Mouse (Mus musculus) hindbrain, embryonic 11.5 days (tissue): ENCODE measurements around the gene Tmem87b. TPM values are rescaled to one million over a fixed set of nuclear protein-coding genes. Genes with fewer than 3 reads are reported as not detected.

Experiments used
- ATAC-seq: fragments of 200-750 bp; cut with Nextera tagmentation; 2 replicates; pipeline ENCODE4 v1.8.0; 2017; ENCODE audit warnings: mild to moderate bottlenecking, moderate TSS enrichment, moderate library complexity; ENCODE audit not compliant: low FRiP score
- DNase-seq: peaks from one replicate; pipeline ENCODE4 v3.0.0-alpha.2; 2015; ENCODE audit warnings: low spot score
- H3K27ac ChIP-seq: fragments of 300-500 bp; sonication (generic); 2 replicates; pipeline ENCODE4 v1.5.1; 2014; ENCODE audit warnings: mild to moderate bottlenecking, low read depth, low read length
- H3K27me3 ChIP-seq: fragments of 300-500 bp; sonication (generic); 2 replicates; pipeline ENCODE4 v1.6.1; 2014; ENCODE audit warnings: mild to moderate bottlenecking, low read length, moderate library complexity, mixed read lengths; ENCODE audit not compliant: control insufficient read depth, insufficient read depth
- H3K36me3 ChIP-seq: fragments of 300-500 bp; sonication (generic); 2 replicates; pipeline ENCODE4 v1.6.1; 2014; ENCODE audit warnings: mild to moderate bottlenecking, low read length, moderate library complexity, mixed read lengths; ENCODE audit not compliant: control insufficient read depth, insufficient read depth
- H3K4me1 ChIP-seq: fragments of 300-500 bp; sonication (generic); replicated peaks from 2 replicates; pipeline ENCODE4 v1.6.1; 2014; ENCODE audit warnings: low read length, mixed read lengths; ENCODE audit not compliant: control insufficient read depth, insufficient read depth
- H3K4me2 ChIP-seq: fragments of 300-500 bp; sonication (generic); replicated peaks from 2 replicates; pipeline ENCODE4 v1.6.1; 2014; ENCODE audit warnings: mild to moderate bottlenecking, low read depth, low read length
- H3K4me3 ChIP-seq: fragments of 300-500 bp; sonication (generic); 2 replicates; pipeline ENCODE4 v1.5.1; 2014; ENCODE audit warnings: low read depth, low read length
- H3K9ac ChIP-seq: fragments of 300-500 bp; sonication (generic); 2 replicates; pipeline ENCODE4 v1.6.1; 2014; ENCODE audit warnings: low read depth, low read length
- H3K9me3 ChIP-seq: fragments of 300-500 bp; sonication (generic); 2 replicates; pipeline ENCODE4 v1.6.1; 2016; ENCODE audit warnings: low read length; ENCODE audit not compliant: control insufficient read depth
- whole genome bisulfite sequencing: fragments of 180-500 bp; shearing (Covaris S2); extraction: QIAGEN DNeasy Blood & Tissue Kit; methylation state at CpG from one replicate; pipeline ENCODE4 v1.1.7; 2014; 5-methylcytosine and 5-hydroxymethylcytosine counted together
- polyA plus RNA-seq: library from polyadenylated mRNA; unstranded; fragments of >200 nt; fragmentation: Nextera tagmentation; extraction: Ambion mirVana; gene quantifications from 2 replicates; pipeline ENCODE4 v1.2.1, GENCODE M21; 2014

Tmem87b gene
- polyA plus RNA-seq, 1 experiment from 2014 or later = 33.6 TPM

GRCm38 (mm10) chr2:128859861-128860260 is 41.9 kb downstream of the Tmem87b start:
- Histone ChIP-seq H3K27me3 (peaks cover 2% of the 10 kb centered on the region; the same call in 1 of the 2 replicates), H3K4me2 (no peak overlapping the region), H3K9me3 (no peaks in the 10 kb centered on the region), H3K9ac (no peak overlapping the region), H3K36me3 (no peaks in the 10 kb centered on the region), H3K27ac (no peak overlapping the region), H3K4me1 (no peaks in the 10 kb centered on the region), H3K4me3 (no peak overlapping the region)
- 92% methylated on average over 3 of the region's 3 CpGs for WGBS
- DNase-seq = no peak
- ATAC-seq = no peak

DNA sequence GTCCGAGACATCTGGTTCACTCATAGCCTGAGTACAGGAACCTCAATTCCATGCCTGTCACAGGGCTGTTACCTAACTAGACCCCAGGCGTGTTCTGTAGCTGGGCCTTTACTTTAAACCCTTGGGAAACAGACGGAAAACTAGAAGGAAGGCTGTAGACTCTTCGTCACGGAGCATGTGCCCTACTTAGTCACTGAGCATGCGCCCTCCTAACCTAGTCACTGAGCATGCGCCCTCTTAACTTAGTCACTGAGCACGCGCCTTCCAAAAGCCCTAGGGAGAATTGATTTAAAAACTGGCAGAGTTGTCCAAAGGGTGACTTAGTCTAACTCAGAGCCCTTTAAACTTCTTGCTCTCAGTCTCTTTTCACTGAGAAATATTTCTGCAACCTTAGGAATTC is 44.7 kb downstream of the Tmem87b start, which contains the start of gene Fbln7:
TSS of gene Fbln7 (plus strand) at position 346 of the 400 bp plus-strand sequence.
- H3K4me2 ChIP-seq = peak within 1 kb of the TSS; percentile 83
- ATAC-seq (no peak), DNase-seq (no peak)

GRCm38 (mm10) chr2:128863777-128864331 is 45.9 kb downstream of the Tmem87b start:
- Histone ChIP-seq H3K4me1 (no peaks in the 10 kb centered on the region), H3K9me3 (no peaks in the 10 kb centered on the region), H3K4me3 (peak overlapping the region; percentile 37), H3K27me3 (peaks cover 2% of the 10 kb centered on the region; the same call in 1 of the 2 replicates), H3K27ac (no peak overlapping the region), H3K36me3 (no peaks in the 10 kb centered on the region), H3K9ac (peak overlapping the region; percentile 46), H3K4me2 (peak overlapping the region; percentile 83)
- WGBS = under 1% methylated on average over 38 of the region's 38 CpGs
- DNase-seq = peak; percentile 67
- ATAC-seq = peak; percentile 81

More for the DNA sequence above, 44.7 kb downstream of the Tmem87b start, which contains the start of gene Fbln7:
- no peaks in the 10 kb centered on the region for H3K36me3 ChIP-seq
- 90% methylated on average over 9 of the region's 9 CpGs for WGBS
- H3K9ac ChIP-seq = peak within 1 kb of the TSS; percentile 46
- H3K27ac ChIP-seq = no peak within 1 kb of the TSS
- no peaks in the 10 kb centered on the region for H3K9me3 ChIP-seq
- H3K4me3 ChIP-seq = peak within 1 kb of the TSS; percentile 37
- no peaks in the 10 kb centered on the region for H3K4me1 ChIP-seq
- H3K27me3 ChIP-seq = peaks cover 2% of the 10 kb centered on the region; the same call in 1 of the 2 replicates

DNA sequence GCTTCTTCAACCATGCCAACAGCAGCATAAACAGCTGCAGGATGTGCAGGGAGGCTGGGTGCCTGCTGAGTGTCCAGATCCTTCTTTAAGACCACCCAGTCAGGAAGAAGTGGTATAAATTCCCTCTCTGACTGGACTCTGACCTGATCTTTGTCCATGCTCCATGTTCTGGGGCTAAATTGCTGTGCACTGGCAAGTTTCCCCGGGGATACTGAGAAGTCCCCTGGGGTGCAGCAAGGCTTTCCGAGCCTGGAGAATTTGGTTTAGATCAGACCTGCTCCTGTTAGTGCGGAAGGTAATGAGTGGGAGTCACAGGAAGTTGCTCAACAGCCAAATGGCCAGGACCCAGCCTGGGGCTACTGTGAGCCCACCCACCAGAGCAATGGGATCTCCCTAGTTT is 47.1 kb downstream of the Tmem87b start:
- Histone ChIP-seq H3K4me2 (no peak overlapping the region), H3K9ac (no peak overlapping the region), H3K9me3 (no peaks in the 10 kb centered on the region), H3K4me3 (no peak overlapping the region), H3K27me3 (peaks cover 2% of the 10 kb centered on the region; the same call in 1 of the 2 replicates), H3K36me3 (no peaks in the 10 kb centered on the region), H3K4me1 (no peaks in the 10 kb centered on the region), H3K27ac (no peak overlapping the region)
- 65% methylated on average over 3 of the region's 3 CpGs for WGBS
- DNase-seq = no peak
- no peak for ATAC-seq

GRCm38 (mm10) chr2:128871656-128872055 is 53.7 kb downstream of the Tmem87b start:
- WGBS = 78% methylated on average over 8 of the region's 8 CpGs
- no peak for DNase-seq
- H3K9me3 ChIP-seq = no peaks in the 10 kb centered on the region

DNA sequence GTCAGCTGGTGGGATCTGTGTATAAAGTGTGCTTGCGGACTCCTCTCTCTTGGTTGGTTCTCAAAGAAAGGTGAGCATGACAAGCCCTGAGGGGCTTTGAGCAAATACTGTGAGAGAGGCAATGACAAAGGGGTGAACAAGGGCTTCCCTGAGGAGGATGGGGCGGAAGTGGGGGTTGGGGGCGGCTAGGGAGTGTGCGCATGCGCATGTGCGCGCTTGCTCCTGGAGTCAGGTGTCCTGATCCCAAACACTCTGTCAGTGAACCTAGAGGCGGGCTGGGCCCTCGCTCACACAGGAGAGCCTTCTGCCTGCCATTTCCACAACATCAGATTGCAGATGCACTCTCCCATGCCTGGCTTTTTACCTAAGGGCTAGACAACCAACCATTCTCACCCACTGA is 54.3 kb downstream of the Tmem87b start:
- Histone ChIP-seq H3K36me3 (no peaks in the 10 kb centered on the region), H3K9me3 (no peaks in the 10 kb centered on the region), H3K9ac (no peak overlapping the region), H3K27me3 (no peaks in the 10 kb centered on the region), H3K4me3 (no peak overlapping the region), H3K4me1 (no peaks in the 10 kb centered on the region), H3K27ac (no peak overlapping the region), H3K4me2 (no peak overlapping the region)
- no peak for ATAC-seq
- DNase-seq = no peak
- 95% methylated on average over 9 of the region's 9 CpGs for WGBS

More at GRCm38 (mm10) chr2:128871656-128872055, 53.7 kb downstream of the Tmem87b start:
- Histone ChIP-seq H3K36me3 (no peaks in the 10 kb centered on the region), H3K4me3 (no peak overlapping the region), H3K27ac (no peak overlapping the region), H3K9ac (no peak overlapping the region), H3K4me2 (no peak overlapping the region), H3K4me1 (no peaks in the 10 kb centered on the region), H3K27me3 (no peaks in the 10 kb centered on the region)
- no peak for ATAC-seq

GRCm38 (mm10) chr2:128875526-128875925 is 57.6 kb downstream of the Tmem87b start:
- no peak for ATAC-seq
- Histone ChIP-seq H3K4me3 (no peak overlapping the region), H3K27me3 (no peaks in the 10 kb centered on the region), H3K27ac (no peak overlapping the region), H3K36me3 (no peaks in the 10 kb centered on the region), H3K4me2 (no peak overlapping the region), H3K9ac (no peak overlapping the region), H3K9me3 (no peaks in the 10 kb centered on the region), H3K4me1 (no peaks in the 10 kb centered on the region)
- WGBS = 83% methylated on average over 8 of the region's 8 CpGs
- no peak for DNase-seq

GRCm38 (mm10) chr2:128881236-128881635 is 63.3 kb downstream of the Tmem87b start:
- Histone ChIP-seq H3K4me3 (no peak overlapping the region), H3K9me3 (no peaks in the 10 kb centered on the region), H3K9ac (no peak overlapping the region), H3K27ac (no peak overlapping the region), H3K4me2 (no peak overlapping the region), H3K36me3 (no peaks in the 10 kb centered on the region), H3K4me1 (no peaks in the 10 kb centered on the region), H3K27me3 (no peaks in the 10 kb centered on the region)
- 64% methylated on average over 4 of the region's 4 CpGs for WGBS
- no peak for DNase-seq
- ATAC-seq = no peak

DNA sequence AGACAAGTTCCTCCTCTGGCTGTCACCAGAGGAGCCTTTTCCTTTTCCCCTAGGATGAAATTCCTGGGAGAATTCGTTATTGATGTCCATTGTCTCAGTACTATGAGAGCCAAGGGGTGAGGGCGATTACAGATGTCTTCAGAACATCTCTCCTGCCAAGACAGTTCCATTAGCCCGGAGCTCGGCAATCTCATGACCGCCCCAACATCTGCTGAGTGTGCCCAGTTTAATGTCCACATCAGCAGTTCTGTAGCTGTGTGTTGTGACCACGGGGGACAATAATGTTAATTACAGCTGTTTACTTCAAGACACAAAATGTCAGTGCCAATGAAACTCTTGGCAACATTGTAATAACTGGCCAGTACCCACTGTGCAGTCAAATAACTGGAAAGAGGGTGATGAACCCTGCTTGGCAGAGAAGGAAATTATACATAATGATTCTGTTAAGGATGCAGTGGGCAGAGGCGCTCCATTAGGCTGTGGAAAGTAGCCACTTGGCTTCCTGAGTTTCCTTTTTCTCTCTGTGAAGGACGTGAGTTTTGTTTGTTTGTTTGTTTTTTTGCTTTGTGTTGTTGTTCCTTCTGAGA is 67.4 kb downstream of the Tmem87b start:
- no peaks in the 10 kb centered on the region for H3K27me3 ChIP-seq
- no peak overlapping the region for H3K9ac ChIP-seq
- H3K27ac ChIP-seq = no peak overlapping the region
- H3K4me2 ChIP-seq = no peak overlapping the region
- H3K4me3 ChIP-seq = no peak overlapping the region
- 82% methylated on average over 8 of the region's 8 CpGs for WGBS
- no peaks in the 10 kb centered on the region for H3K36me3 ChIP-seq
- DNase-seq (no peak), ATAC-seq (no peak)
- H3K9me3 ChIP-seq = no peaks in the 10 kb centered on the region
- no peaks in the 10 kb centered on the region for H3K4me1 ChIP-seq
